Mouse (Mus musculus) spleen, adult 2 months (tissue): ENCODE data around the gene Nfkbib.

ENCODE experiments used
- CTCF ChIP-seq: fragments of 200-500 bp; IDR thresholded peaks from 2 replicates; pipeline ENCODE4 v1.5.1; 2011; ENCODE audit warnings: mild to moderate bottlenecking, inconsistent platforms; ENCODE audit not compliant: insufficient read depth, insufficient read length, insufficient replicate concordance; ENCODE audit errors: extremely low read depth
- POLR2A ChIP-seq: fragments of 200-500 bp; IDR thresholded peaks from 2 replicates; pipeline ENCODE4 v1.6.1; 2011; ENCODE audit warnings: low read depth, low read length, inconsistent platforms

- no peak for TF ChIP-seq POLR2A
- TF ChIP-seq CTCF: no peak
Measured at GRCm38 (mm10) chr7:28791706-28792105, 24.4 kb upstream of the Nfkbib start.
